Mouse (Mus musculus) kidney, postnatal 0 days (tissue): Measurements from ENCODE around the gene C530008M17Rik. TPM values are rescaled to one million over a fixed set of nuclear protein-coding genes. Genes with fewer than 3 reads are reported as not detected.

ENCODE experiments used
- ATAC-seq: fragments of 200-750 bp; cut with Nextera tagmentation; replicated peaks from 2 replicates; pipeline ENCODE4 v1.8.0; 2017; ENCODE audit warnings: low read depth, moderate number of reproducible peaks, moderate TSS enrichment, moderate library complexity; ENCODE audit not compliant: low FRiP score
- DNase-seq: peaks from one replicate; pipeline ENCODE4 v3.0.0-alpha.2; 2016; ENCODE audit warnings: low spot score
- H3K27ac ChIP-seq: fragments of 300-500 bp; sonication (generic); 2 replicates; pipeline ENCODE4 v1.5.1; 2014; ENCODE audit warnings: mild to moderate bottlenecking
- H3K27me3 ChIP-seq: fragments of 300-500 bp; sonication (generic); 2 replicates; pipeline ENCODE4 v1.6.1; 2014; ENCODE audit warnings: low read length, mixed read lengths; ENCODE audit not compliant: insufficient read depth
- H3K36me3 ChIP-seq: fragments of 300-500 bp; sonication (generic); 2 replicates; pipeline ENCODE4 v1.6.1; 2014; ENCODE audit warnings: low read length, mixed read lengths; ENCODE audit not compliant: insufficient read depth
- H3K4me1 ChIP-seq: fragments of 300-500 bp; sonication (generic); replicated peaks from 2 replicates; pipeline ENCODE4 v1.6.1; 2014; ENCODE audit warnings: antibody characterized with exemption, low read length, mixed read lengths; ENCODE audit not compliant: insufficient read depth
- H3K4me2 ChIP-seq: fragments of 300-500 bp; sonication (generic); 2 replicates; pipeline ENCODE4 v1.6.1; 2014; ENCODE audit warnings: mild to moderate bottlenecking, low read length, moderate library complexity, mixed read lengths
- H3K4me3 ChIP-seq: fragments of 300-500 bp; sonication (generic); replicated peaks from 2 replicates; pipeline ENCODE4 v1.5.1; 2014; ENCODE audit warnings: low read depth, low read length
- H3K9ac ChIP-seq: fragments of 300-500 bp; sonication (generic); 2 replicates; pipeline ENCODE4 v1.6.1; 2014; ENCODE audit warnings: low read depth, low read length
- H3K9me3 ChIP-seq: fragments of 300-500 bp; sonication (generic); replicated peaks from 2 replicates; pipeline ENCODE4 v1.6.1; 2016; ENCODE audit warnings: low read length, inconsistent platforms, mixed read lengths
- CTCF ChIP-seq: IDR thresholded peaks from 2 replicates; pipeline ENCODE4 v1.5.1; 2016; ENCODE audit warnings: antibody characterized with exemption, low read depth, mild to moderate bottlenecking, moderate library complexity
- WGBS: fragments of 180-500 bp; shearing (Covaris S2); extraction: QIAGEN DNeasy Blood & Tissue Kit; methylation state at CpG from one replicate; pipeline ENCODE4 v1.1.7; 2014; 5-methylcytosine and 5-hydroxymethylcytosine counted together
- polyA plus RNA-seq: library from polyadenylated mRNA; unstranded; fragments of >200 nt; fragmentation: Nextera tagmentation; extraction: Ambion mirVana; gene quantifications from 2 replicates; pipeline ENCODE4 v1.2.1, GENCODE M21; 2015

C530008M17Rik gene
- polyA plus RNA-seq, 1 experiment from 2014 or later = 6.8 TPM

DNA sequence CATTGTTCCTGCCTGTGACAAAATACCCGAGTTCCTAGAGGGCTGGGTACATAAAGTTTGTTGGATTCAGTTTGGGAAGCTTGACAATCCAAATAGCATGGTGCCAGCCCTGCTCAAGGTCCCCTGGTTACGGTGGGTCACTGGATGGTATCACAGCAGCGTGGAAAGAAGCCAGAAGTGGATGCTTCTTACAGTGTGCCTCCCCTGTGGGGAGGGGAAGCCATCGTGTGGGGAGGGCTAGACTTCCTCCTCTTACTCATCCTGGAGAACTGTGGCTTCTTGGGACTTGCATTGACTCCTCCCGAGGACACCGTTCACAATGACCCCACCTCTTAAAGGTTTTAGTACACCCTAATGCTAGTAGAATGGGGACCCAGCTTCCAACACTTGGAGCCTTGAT is 183.5 kb downstream of the C530008M17Rik start:
- no peak for ATAC-seq
- Histone ChIP-seq H3K27me3 (no peaks in the 10 kb centered on the region), H3K27ac (no peak overlapping the region), H3K9ac (no peak overlapping the region), H3K9me3 (no peaks in the 10 kb centered on the region), H3K4me2 (no peak overlapping the region), H3K36me3 (no peaks in the 10 kb centered on the region), H3K4me3 (no peak overlapping the region), H3K4me1 (no peaks in the 10 kb centered on the region)
- TF ChIP-seq CTCF = no peak
- DNase-seq = no peak
- 89% methylated on average over 6 of the region's 6 CpGs for WGBS

GRCm38 (mm10) chr5:76841859-76842258 is 185.5 kb downstream of the C530008M17Rik start:
- Histone ChIP-seq H3K27me3 (no peaks in the 10 kb centered on the region), H3K4me2 (no peak overlapping the region), H3K9me3 (no peaks in the 10 kb centered on the region), H3K4me3 (no peak overlapping the region), H3K36me3 (no peaks in the 10 kb centered on the region), H3K27ac (no peak overlapping the region), H3K4me1 (no peaks in the 10 kb centered on the region), H3K9ac (no peak overlapping the region)
- TF ChIP-seq CTCF = no peak
- ATAC-seq (no peak), DNase-seq (no peak)
- WGBS = 84% methylated on average over 2 of the region's 2 CpGs

DNA sequence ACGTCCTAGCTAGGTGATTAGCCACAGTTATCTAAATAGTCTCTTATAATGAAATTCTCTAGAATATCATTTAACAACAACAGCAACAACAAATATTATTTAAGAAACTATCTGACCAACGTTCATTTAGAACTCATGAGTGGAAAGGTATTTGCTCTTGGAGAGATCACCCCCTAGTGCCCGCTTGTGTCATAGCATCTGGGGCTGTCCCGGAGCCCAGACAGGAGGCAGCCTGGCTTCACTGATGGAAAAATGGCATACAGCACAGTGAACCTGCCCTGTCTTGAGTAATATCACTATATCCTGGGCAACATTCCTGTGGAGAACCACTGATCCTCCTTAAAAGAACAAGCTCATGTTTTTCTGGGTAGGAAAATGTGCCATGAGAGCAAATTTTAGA is 187.1 kb downstream of the C530008M17Rik start:
- 0 out of 2 replicates have a peak, but pooled peaks have one; percentile 34 for ATAC-seq

GRCm38 (mm10) chr5:76843851-76844419 is 187.6 kb downstream of the C530008M17Rik start:
- Histone ChIP-seq H3K27me3 (no peaks in the 10 kb centered on the region), H3K36me3 (no peaks in the 10 kb centered on the region), H3K4me3 (no peak overlapping the region), H3K9me3 (no peaks in the 10 kb centered on the region), H3K27ac (no peak overlapping the region), H3K4me1 (no peaks in the 10 kb centered on the region), H3K4me2 (no peak overlapping the region), H3K9ac (no peak overlapping the region)
- TF ChIP-seq CTCF = no peak
- DNase-seq = no peak
- WGBS = 85% methylated on average over 9 of the region's 9 CpGs
- ATAC-seq = no peak

More for the DNA sequence above, 187.1 kb downstream of the C530008M17Rik start:
- no peaks in the 10 kb centered on the region for H3K27me3 ChIP-seq
- 16% methylated on average over 4 of the region's 4 CpGs for WGBS
- H3K36me3 ChIP-seq = no peaks in the 10 kb centered on the region
- no peak overlapping the region for H3K27ac ChIP-seq
- no peak overlapping the region for H3K9ac ChIP-seq
- no peak overlapping the region for H3K4me2 ChIP-seq
- no peak overlapping the region for H3K4me3 ChIP-seq
- DNase-seq = peak; percentile 74
- H3K9me3 ChIP-seq = no peaks in the 10 kb centered on the region
- peak; percentile 91 for TF ChIP-seq CTCF
- no peaks in the 10 kb centered on the region for H3K4me1 ChIP-seq

DNA sequence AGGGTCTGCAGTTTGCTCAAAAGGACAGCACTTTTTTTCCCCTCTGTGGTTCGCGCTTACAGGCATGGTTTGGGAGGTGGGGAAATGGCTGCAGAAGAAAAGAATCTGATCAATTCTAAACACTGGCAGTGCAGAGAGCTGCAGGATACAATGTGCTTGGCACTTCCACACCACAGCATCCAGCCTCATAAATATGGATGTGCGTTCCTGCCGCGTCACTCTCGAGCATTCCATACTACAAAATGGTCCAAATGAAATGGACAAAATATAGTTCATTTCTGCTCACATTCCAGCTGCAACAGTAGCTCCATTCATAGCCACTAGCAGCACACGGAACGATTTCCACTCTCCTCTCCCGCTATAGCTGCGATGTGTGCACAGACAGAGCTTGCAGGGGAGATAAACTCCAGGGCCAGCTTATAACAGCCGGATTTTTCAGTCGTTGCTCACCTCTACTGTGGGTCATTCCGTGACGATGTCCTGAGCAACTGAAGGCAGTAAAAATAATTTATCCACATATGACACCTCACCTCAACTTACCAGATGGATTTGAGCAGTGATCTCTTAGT is 188.4 kb downstream of the C530008M17Rik start:
- no peak for TF ChIP-seq CTCF
- DNase-seq (no peak), ATAC-seq (no peak)
- no peaks in the 10 kb centered on the region for H3K36me3 ChIP-seq
- no peak overlapping the region for H3K4me3 ChIP-seq
- no peaks in the 10 kb centered on the region for H3K4me1 ChIP-seq
- H3K4me2 ChIP-seq = no peak overlapping the region
- no peaks in the 10 kb centered on the region for H3K9me3 ChIP-seq
- no peak overlapping the region for H3K9ac ChIP-seq
- no peak overlapping the region for H3K27ac ChIP-seq
- no peaks in the 10 kb centered on the region for H3K27me3 ChIP-seq
- 77% methylated on average over 14 of the region's 14 CpGs for WGBS

GRCm38 (mm10) chr5:76847106-76847505 is 190.8 kb downstream of the C530008M17Rik start:
- no peaks in the 10 kb centered on the region for H3K4me1 ChIP-seq
- no peak overlapping the region for H3K27ac ChIP-seq
- no peaks in the 10 kb centered on the region for H3K9me3 ChIP-seq
- H3K36me3 ChIP-seq = no peaks in the 10 kb centered on the region
- H3K4me3 ChIP-seq = no peak overlapping the region
- 68% methylated on average over 6 of the region's 6 CpGs for WGBS
- no peaks in the 10 kb centered on the region for H3K27me3 ChIP-seq
- no peak overlapping the region for H3K9ac ChIP-seq
- DNase-seq (no peak), ATAC-seq (no peak)
- no peak overlapping the region for H3K4me2 ChIP-seq
- no peak for TF ChIP-seq CTCF
